Mouse (Mus musculus): ENCODE data around the gene Atp9a.
A peak's percentile ranks its signal among the peaks of the same experiment; 100 is the strongest.
"Not testable (repeated sequence)": the region's sequence is repeated elsewhere in the genome, so short reads cannot be mapped to it uniquely, and the experiment has no call there.

Gene Atp9a

GRCm38 (mm10) chr2:168742059-168742627 is at the start of gene Atp9a:
TSS of gene Atp9a (minus strand) at chr2:168742409.
- peak; percentile 82 for DNase-seq

GRCm38 (mm10) chr2:168791115-168791802 is 49.0 kb upstream of the Atp9a start:
- no peak for DNase-seq

GRCm38 (mm10) chr2:168786174-168786573 is 44.0 kb upstream of the Atp9a start:
- DNase-seq: no peak

- no peak for DNase-seq
These were observed 38.4 kb upstream of the Atp9a start for GRCm38 (mm10) chr2:168780596-168780995.

GRCm38 (mm10) chr2:168780024-168780423 is 37.8 kb upstream of the Atp9a start:
- peak; percentile 62 for DNase-seq

- no peak for DNase-seq
These were observed 35.3 kb upstream of the Atp9a start for GRCm38 (mm10) chr2:168777481-168777880.

- DNase-seq: no peak
These were observed 34.0 kb upstream of the Atp9a start for GRCm38 (mm10) chr2:168776238-168776637.

GRCm38 (mm10) chr2:168769259-168769658 is 27.1 kb upstream of the Atp9a start:
- DNase-seq: no peak

- DNase-seq: no peak
These were observed 25.4 kb upstream of the Atp9a start, which contains the start of gene Sall4 for GRCm38 (mm10) chr2:168767582-168767981. TSS of gene Sall4 (minus strand) at chr2:168767943.

GRCm38 (mm10) chr2:168766538-168767361 is 24.5 kb upstream of the Atp9a start:
- DNase-seq: no peak

- no peak for DNase-seq
These were observed 23.7 kb upstream of the Atp9a start for GRCm38 (mm10) chr2:168765696-168766537.

GRCm38 (mm10) chr2:168765065-168765681 is 23.0 kb upstream of the Atp9a start:
- peak; percentile 49 for DNase-seq

GRCm38 (mm10) chr2:168764460-168764867 is 22.3 kb upstream of the Atp9a start:
- no peak for DNase-seq

- no peak for DNase-seq
These were observed 21.6 kb upstream of the Atp9a start for GRCm38 (mm10) chr2:168763785-168764184.

- no peak for DNase-seq
These were observed 20.2 kb upstream of the Atp9a start for GRCm38 (mm10) chr2:168762411-168762815.

GRCm38 (mm10) chr2:168761954-168762353 is 19.7 kb upstream of the Atp9a start:
- DNase-seq: no peak

GRCm38 (mm10) chr2:168761141-168761540 is 18.9 kb upstream of the Atp9a start:
- DNase-seq: no peak

- not testable (repeated sequence) for DNase-seq
These were observed 2.2 kb upstream of the Atp9a start for GRCm38 (mm10) chr2:168744406-168744805.

- peak; percentile 82 for DNase-seq
These were observed 440 bp upstream of the Atp9a start for GRCm38 (mm10) chr2:168742649-168743048.

- DNase-seq: peak; percentile 73
These were observed 743 bp downstream of the Atp9a start for GRCm38 (mm10) chr2:168741273-168742058.

- DNase-seq: no peak
These were observed 1.7 kb downstream of the Atp9a start for GRCm38 (mm10) chr2:168740496-168740895.

Measured in right cerebral cortex, postnatal 4 days (tissue).